Mouse (Mus musculus): ENCODE results near the gene Ftl1.
A peak's percentile ranks its signal among the peaks of the same experiment; 100 is the strongest.
"Not testable (repeated sequence)": the region's sequence is repeated elsewhere in the genome, so short reads cannot be mapped to it uniquely, and the experiment has no call there.

The Ftl1 gene

GRCm38 (mm10) chr7:45475291-45475969 lies 15.7 kb upstream of the Ftl1 start:
- DNase-seq: peak; percentile 67 to 75

- DNase-seq: peak; percentile 81 to 93
Measured at GRCm38 (mm10) chr7:45470869-45471268, 11.2 kb upstream of the Ftl1 start.

- no peak for DNase-seq
Measured at GRCm38 (mm10) chr7:45467090-45467670, 7.5 kb upstream of the Ftl1 start.

GRCm38 (mm10) chr7:45466283-45467089 lies 6.8 kb upstream of the Ftl1 start, which contains the start of gene Bax:
Bax (minus strand) TSS chr7:45466898.
- peak; percentile 96 to 99 for DNase-seq

- DNase-seq: peak; percentile 57 to 58
Measured at GRCm38 (mm10) chr7:45465549-45465948, 5.9 kb upstream of the Ftl1 start.

GRCm38 (mm10) chr7:45465112-45465511 lies 5.4 kb upstream of the Ftl1 start:
- no peak for DNase-seq

GRCm38 (mm10) chr7:45463987-45464778 lies 4.5 kb upstream of the Ftl1 start:
- DNase-seq: peak in 1 of 2 experiments; percentile 45

- DNase-seq: not testable (repeated sequence)
Measured at GRCm38 (mm10) chr7:45462868-45463267, 3.2 kb upstream of the Ftl1 start.

- DNase-seq: no peak
Measured at GRCm38 (mm10) chr7:45462325-45462724, 2.6 kb upstream of the Ftl1 start.

GRCm38 (mm10) chr7:45461781-45462180 lies 2.1 kb upstream of the Ftl1 start:
- DNase-seq: no peak

- DNase-seq: no peak
Measured at GRCm38 (mm10) chr7:45461326-45461725, 1.6 kb upstream of the Ftl1 start.

- peak; percentile 72 to 83 for DNase-seq
Measured at GRCm38 (mm10) chr7:45460860-45461314, 1.2 kb upstream of the Ftl1 start.

GRCm38 (mm10) chr7:45460377-45460776 lies 693 bp upstream of the Ftl1 start:
- peak; percentile 78 to 81 for DNase-seq

- peak; percentile 77 to 89 for DNase-seq
Measured at GRCm38 (mm10) chr7:45458748-45459563, 728 bp downstream of the Ftl1 start.

- DNase-seq: peak; percentile 73 to 87
Measured at GRCm38 (mm10) chr7:45457204-45458060, 2.3 kb downstream of the Ftl1 start.

- peak in 1 of 2 experiments; percentile 29 for DNase-seq
Measured at GRCm38 (mm10) chr7:45456721-45457203, 2.9 kb downstream of the Ftl1 start.

GRCm38 (mm10) chr7:45455932-45456696 lies 3.6 kb downstream of the Ftl1 start:
- DNase-seq: peak in 1 of 2 experiments; percentile 51

GRCm38 (mm10) chr7:45454971-45455370 lies 4.7 kb downstream of the Ftl1 start:
- DNase-seq: no peak

- peak; percentile 85 to 93 for DNase-seq
Measured at GRCm38 (mm10) chr7:45451344-45451982, 8.2 kb downstream of the Ftl1 start.

Measured in kidney, postnatal 36 days (tissue).